Mouse (Mus musculus): Measurements from ENCODE around the gene Nup205.
"Not testable (repeated sequence)": the region's sequence is repeated elsewhere in the genome, so short reads cannot be mapped to it uniquely, and the experiment has no call there.

The Nup205 gene

DNA sequence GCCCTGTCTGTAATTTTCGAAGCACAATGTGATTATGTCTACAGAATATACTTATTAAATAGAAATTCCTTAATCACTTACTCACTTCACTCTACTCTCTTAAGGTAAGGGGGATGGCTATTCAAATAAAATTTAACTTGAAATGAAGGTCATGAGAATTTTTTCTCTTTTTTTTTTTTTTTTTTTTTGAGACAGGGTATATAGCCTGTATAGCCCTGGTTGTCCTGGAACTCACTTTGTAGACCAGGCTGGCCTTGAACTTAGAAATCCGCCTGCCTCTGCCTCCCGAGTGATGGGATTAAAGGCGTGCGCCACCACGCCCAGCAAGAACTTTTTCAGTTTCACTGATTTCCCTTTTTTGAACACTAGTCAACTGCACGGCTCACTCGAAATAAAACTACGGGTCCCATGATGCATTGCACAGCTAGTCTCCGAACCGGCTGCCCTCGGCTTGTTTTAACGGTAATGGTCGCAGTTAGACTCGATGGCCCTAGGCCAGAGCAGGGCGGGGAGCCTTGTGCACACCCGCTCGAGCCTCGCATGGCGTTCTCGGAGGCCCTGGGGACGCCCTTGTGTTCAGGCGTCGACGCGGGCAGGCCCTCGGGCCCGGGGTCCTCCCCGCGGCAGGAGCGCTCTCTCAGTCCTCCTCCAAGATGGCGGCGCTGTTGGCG, at the start of gene Nup205:
Gene Nup205, plus strand, starts transcription at position 443 of the 671 bp plus-strand sequence.
- peak; percentile 91 for DNase-seq

DNA sequence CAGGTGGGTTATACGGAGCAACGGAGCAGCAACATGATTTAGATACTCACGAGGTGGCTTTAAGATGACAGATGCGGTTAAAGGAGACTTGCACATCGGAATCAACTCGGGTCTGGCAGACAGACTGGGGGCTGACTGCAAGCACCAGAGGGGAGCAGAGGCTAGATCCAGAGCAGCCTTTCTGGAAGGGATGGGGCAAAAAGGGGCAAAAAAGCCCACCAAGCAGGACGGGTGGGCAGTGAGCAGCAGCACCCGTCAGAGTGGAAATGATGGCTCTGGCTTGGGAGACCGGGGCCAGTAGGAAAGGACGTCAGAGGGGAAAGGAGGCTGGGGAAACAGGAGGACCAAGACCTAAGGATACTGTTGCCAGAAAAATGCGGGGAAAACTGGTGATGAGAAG, 44.4 kb upstream of the Nup205 start:
- no peak for DNase-seq

DNA sequence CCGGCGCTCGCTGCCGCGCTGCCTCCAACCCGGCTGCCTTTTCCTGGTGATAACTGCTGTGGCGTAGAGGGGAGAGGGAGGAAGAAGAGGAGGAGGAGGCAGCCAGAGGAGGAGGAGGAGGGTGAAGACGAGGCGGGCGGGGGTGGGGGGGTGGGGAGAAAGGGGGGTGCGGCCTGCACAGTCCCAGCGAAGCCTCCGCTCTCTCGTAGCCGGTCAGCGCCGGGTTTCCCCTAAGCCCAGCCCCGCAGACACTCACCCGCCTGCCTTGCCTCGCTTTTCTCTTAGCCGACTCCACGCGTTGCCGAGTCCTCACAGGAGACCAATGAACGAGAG, 44.0 kb upstream of the Nup205 start:
- DNase-seq: no peak

DNA sequence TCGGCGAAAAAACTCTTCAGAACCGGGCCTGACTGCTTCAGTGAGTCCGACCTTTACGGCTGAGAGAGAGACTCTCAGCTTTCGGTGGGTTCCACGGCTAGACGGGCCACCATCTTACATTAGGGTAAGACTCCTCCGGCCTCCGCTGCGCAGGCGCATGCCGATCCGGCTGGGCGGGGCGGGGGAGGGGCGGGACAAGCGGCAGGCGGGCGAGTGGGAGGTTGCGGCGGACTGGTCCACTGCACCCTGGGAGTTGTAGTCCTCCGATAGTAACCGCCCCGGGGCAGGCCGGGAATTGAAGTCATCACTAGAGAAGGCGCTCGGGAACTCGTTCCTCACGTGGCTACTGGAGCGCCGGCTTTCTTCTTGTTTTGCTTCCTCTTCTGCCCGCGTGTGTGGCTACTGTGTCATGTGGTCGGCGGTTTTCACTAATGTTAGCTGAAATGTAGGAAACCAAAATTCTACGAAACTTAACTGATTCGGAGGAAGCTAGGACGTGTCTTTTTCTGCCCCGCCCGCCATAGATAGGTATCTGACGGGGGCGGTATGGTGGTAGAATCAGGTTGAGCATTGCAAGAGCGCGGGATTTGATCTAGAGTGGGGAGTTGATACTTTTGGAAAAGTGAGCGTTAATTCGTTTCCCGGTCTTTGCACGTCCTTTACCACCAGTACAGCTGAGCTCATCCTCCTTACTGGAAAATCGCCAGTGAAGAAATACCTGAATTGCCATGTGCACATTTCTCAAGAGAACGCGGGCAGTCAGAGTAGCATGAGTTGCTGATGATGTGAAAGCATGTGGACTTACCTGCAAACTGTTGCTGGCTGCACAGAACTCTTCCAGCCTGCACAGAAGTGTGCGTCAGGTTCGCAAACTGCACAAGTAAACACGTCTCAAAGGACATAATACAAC, 43.4 kb upstream of the Nup205 start, which contains the start of gene Cnot4:
Gene Cnot4, minus strand, starts transcription at position 146 of the 910 bp plus-strand sequence.
- peak; percentile 98 for DNase-seq

DNA sequence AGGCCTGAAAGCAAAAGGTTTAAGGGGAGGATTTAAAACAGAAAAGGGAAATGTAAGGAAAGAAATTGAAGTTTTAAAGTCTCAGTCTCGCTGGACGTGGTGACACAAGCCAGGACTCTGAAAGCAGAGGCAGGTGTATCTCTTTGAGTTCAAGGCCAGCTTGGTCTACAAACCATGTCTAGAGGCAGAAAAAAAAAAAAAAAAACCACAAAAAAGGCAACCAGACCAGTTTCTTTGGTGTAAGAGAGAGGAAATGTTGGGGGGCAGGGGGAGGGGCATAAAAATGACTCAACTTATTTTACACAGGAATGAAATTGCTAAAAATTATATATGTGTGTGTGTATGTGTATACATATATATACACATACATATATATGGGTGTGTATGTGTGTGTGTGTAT, 42.4 kb upstream of the Nup205 start:
- no peak for DNase-seq

DNA sequence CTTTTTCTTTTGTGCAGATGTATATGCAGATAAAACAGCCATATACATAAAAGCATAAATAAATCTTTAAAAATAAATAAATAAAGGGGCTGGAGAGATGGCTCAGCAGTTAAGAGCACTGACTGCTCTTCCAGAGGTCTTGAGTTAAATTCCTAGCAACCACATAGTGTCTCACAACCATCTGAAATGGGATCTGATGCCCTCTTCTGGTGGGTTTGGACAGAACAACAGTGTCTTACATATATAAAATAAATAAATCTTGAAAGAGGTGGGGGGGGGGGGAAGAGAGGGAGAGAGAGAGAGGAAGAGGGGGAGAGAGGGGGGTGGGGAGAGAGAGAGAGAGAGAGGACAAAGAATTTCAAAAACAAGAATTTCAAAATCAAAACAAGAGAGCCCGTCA, 36.9 kb upstream of the Nup205 start:
- no peak for DNase-seq

DNA sequence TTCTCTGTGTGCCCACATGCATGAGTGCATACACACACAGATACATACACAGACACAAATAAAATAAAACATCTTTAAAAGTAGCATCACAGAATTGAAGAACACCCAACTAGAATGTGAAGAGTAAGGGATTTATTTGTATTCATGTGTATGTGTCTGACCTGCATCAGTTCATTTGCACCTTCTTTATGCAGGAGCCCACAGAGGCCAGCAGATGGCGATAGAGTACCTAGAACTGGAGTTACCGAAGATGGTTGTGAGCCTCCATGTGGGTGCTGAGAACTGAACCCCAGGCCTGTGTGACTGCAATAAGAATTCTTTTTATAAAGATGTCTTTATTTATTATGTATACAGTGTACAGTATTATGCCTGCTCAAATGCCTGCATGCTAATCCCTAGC, 31.7 kb upstream of the Nup205 start:
- DNase-seq: no peak

DNA sequence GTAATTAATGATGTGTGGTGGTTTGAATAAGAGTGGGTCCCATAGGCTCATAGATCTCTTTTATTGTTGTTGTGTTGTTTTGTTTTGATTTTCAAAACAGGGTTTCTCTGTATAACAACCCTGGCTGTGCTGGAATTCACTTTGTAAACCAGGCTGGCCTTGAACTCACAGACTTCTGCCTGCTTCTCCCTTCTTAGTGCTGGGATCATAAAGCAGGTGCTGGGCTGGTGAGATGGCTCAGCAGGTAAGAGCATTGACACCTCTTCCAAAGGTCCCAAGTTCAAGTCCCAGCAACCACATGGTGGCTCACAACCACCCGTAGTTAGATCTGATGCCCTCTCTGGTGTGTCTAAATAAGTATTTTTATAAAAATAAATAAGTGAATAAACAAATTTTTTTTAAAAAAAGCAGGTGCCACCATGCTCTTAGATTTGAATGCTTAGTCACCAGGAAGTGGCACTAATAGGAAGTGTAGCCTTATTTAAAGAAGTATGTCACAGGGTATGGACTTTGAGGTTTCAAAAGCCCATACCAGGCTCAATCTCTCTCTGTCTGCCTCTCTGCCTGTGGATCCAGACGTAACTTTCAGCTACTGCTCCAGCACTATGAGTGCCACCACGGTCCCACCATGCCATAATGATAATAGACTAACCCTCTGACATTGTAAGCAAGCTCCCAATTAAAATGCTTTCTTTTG, 29.3 kb upstream of the Nup205 start:
- no peak for DNase-seq

DNA sequence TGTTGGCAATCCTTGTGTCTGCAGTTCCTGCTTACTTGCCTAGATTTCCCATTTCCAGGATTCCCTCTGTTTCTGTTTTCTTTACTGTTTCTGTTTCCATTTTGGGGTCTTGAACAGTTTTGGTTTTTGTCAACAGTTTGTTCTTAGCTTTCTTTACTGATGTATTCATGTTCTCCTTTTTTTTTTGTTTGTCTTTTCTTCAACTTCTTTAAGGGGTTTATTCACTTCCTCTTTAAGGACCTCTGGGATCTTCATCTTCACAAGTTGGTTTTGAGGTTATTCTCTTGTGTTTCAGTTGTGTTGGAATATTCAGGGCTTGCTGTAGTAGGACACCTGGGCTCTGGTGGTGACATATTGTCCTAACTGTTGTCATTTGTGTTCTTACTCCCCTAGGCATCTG, 22.7 kb upstream of the Nup205 start:
- DNase-seq: no peak

DNA sequence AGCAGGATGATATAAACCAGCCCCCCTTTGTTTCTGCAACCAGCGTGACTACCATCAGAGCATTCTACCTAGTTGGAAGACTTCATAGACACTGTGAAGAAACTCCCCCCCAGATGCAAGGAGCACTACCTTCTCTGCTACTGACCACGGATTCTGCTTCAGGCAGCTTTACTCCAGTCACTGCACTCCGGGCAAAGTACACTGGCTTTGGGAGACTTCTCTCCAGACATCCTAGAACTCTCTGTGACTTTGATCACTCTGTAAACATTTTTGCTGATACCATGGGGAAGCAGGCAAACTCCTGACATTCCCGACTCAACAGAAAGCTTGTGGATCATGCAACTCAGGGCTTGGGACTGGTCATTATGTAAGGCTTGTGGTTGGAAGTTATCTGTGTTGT, 8.0 kb upstream of the Nup205 start:
- DNase-seq: peak; percentile 6

DNA sequence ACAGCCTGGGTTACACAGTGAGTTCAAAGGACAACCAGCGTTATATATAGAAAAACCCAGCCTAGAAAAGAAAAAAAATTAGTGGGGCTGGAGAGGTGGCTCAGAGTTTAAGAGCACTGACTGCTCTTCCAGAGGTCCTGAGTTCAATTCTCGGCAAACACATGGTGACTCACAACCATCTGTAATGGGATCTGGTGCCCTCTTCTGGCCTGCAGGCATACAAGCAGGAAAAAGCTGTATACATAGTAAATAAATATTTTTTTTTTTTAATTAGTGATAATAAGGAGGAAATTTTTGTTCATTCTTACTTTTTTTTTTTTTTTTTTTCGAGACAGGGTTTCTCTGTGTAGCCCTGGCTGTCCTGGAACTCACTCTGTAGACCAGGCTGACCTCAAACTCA, 5.2 kb upstream of the Nup205 start:
- not testable (repeated sequence) for DNase-seq

DNA sequence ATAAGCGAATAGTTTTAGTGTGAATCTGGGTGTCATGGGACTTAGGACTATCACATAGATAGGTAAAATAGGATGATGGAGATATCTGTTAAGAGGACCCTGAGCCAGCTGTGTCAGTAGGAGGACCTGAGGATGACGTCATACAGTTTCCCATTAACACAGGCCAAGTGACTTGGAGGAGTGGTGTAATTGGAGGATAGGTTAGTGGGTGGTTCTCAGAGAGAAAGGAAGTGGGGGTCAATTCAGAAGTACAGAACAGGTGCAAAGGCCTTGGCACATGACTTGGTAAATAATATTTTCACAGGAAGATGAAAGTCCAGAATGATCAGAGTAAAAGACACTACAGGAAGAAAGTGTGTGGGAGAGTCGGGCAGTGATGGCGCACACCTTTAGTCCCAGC, 4.0 kb upstream of the Nup205 start:
- no peak for DNase-seq

DNA sequence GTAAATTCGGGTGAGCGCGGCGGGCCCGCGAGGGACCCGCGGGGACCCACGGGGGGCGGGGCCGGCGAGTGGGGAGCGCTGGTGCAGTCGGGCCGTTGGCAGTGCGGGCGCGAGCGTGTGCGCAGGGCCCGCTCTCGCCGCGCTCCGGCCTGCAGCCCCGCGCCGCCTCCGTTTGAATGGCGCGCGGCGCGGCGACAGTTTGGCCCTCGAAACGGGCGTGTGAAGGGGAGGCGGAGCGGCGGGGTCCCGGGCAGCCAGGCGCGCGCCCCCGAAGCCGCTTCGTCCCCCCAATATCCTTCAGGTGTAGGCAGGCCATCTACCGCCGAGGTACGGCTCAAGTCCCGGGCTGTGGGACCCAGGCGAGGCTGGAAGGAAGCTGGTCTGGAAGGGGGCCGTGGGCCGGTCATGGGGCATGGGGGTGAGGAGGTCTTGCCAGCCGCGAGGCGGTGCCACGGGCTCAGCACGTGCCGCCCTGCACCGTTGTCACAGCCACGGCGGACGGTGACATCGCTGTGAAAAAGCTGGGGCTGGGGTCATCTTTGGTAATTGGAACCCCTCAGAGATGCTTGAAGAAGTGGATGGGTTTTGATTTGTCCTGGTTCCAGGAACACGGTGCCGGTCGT, 540 bp downstream of the Nup205 start:
- no peak for DNase-seq

DNA sequence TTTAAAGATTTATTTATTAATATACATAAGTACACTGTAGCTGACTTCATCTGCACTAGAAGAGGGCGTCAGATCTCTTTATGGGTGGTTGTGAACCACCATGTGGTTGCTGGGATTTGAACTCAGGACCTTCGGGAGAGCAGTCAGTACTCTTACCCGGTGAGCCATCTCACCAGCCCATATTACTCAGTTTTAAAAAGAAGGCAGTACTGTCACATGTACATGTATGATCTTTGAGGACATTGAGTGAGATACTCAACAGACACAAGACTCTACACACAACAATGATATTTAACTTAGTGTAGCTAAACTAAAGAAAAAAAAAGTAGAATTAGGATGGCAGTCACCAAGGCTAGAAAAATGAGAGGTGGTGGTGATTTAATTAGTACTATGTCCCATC, 2.1 kb downstream of the Nup205 start:
- not testable (repeated sequence) for DNase-seq

DNA sequence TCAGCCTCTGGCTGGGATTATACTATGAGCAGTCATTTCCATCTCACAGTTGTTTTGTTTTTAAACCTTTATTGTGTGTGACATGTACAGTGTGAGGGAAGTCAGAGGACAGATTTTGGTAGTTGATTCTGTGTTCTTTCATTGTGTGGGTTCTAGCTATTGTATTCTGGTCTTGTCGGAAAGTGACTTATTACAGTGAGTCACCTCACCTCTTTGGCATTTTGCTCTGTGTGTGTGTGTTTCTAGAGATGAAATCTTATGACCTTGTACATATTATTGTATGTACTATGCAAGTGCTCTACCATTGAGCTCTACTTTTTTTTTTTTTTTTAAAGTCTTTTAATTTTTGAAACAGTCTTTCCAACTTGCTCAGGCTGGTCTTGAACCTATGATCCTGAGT, 7.6 kb downstream of the Nup205 start:
- no peak for DNase-seq

DNA sequence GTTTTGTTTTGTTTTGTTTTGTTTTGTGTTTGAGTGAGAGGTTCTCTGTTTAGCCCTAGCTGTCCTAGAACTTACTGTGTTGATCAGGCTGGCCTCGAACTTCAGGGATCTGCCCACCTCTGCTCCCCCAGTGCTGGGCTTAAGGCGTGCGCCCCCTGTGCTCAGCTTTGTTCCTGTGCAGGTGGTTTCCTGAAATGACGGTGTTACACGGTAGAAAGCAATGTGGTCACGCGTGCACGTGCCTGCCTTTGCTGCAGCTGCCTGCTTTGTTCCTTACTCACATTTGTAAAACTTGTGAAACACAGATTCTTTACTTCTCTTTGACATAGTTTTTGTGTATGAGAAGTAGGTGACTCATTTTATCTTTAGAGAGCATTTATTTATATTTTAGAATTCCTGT, 14.0 kb downstream of the Nup205 start:
- no peak for DNase-seq

DNA sequence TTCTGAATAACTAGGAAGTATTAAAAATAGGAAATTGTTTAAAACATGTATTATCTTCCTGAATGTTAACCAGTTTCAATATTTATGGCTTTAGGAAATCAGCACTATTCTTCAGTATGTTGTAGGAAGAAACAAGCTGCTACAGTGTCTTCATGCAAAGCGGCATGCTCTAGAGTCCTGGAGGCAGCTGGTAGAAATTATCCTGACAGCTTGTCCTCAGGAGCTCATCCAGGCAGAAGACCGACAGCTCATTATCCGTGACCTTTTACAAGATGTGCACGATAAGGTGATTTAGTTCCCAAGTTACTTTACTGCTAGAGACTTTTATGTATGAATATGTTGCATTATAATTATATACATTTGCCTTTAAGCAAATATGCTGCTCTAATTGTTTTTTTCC, 48.5 kb downstream of the Nup205 start:
- DNase-seq: no peak

DNA sequence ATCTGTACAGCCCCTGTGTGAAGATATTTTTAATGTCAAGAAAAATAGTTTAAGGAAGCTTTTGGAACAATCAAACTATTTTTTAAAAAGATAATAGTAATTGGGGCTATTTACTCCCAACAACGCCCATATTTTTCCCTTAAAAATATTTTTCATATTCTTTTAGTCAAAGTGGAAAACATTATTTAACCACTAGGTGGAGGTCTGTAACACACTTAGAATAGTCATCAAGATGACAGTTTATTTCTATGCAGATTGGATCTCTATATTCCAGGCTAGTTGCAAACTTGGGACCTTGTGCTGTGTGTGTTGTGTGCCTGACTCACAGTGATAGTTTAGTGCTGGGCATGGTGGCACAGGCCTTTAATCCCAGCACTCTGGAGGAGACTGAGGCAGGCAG, 52.2 kb downstream of the Nup205 start:
- DNase-seq: no peak

DNA sequence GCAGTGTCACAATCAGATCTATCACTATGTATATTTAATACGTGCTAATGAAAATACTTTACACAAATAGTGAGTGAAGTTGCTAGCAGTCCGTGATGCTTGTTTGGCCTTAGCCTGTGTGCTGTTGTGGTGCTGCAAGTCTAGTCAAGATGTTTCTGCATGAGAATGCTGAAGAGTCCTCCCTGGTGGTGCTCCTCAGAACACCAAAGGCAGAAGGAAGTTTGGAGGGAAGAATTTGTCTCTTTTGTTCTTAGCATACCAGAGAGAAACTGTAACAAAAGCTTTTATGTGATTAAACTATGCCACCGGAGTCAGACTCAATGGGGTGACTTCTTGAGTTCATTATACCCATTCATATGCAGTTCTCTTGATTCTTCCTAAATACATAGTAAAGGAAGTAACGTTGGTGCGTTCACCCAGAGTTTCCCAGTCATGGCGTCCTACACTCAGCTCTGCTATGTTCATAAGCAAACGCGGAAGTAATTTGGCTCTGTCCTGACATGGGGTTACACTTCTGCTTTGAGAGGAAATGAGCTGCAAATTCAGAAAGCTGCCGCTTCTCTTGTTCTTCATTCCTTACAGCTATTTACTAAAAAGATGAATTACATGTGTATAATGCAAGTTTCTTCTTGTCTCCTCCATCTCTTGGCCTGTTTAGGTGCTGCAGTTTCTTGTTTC, 59.0 kb downstream of the Nup205 start:
- no peak for DNase-seq

DNA sequence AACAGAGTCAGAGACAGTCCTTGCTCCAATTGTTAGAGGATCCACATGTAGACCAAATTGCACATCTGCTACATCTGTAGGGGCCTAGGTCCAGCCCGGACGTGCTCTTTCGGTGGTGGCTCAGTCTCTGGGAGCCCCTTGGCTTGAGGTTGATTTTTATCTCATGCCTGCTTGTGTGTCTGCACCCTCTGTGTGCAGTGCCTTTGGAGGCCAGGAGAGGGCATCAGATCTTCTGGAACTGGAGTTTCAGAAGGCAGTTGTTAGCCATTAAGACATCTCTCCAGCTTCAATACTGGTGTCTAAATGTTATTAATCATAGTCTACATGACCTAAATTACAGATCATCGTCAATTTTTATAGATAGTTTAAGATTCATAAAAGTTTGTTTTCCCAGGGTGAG, 66.0 kb downstream of the Nup205 start:
- no peak for DNase-seq

DNA sequence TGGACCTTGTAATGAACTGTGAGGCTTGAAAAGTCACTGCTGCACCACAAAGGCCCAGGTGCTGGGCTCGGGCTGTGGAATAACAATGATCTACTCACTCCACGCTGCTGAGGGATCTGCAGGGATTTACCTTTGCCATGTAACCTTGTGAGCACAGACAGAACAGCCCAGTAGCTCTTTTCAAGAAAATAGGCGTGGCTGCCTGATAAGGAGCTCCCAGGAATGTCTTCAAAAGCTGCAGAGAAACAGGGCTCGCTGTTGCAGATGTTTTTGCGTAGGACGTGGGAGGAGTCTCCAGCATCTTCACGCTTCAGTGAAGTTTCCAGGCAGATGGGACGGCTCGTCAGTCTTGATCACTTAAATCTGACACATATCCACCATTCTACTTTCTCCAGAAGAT, 66.8 kb downstream of the Nup205 start:
- no peak for DNase-seq

DNA sequence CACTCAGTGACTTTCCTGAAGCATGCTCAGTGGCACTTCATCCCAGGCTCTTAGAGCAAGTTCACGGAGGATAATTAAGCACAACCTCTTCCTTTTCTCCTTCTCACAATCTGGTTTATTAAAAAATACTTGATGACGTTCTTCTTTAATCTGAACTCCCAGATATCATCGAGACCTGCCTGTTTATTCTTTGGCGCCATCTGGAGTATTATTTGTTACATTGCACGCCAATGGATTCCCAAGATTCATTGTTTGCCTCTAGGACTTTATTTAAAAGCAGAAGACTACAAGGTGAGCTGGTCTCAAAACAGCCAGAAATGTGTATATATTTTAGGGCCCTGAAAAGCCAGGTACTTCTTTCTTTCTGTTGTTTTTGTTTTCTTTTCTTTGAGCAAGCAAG, 67.9 kb downstream of the Nup205 start:
- DNase-seq: no peak
